Mouse (Mus musculus) MEL (cell line): ENCODE results near the gene Actr8.

Experiments used
- BHLHE40 ChIP-seq: IDR thresholded peaks from 2 replicates; pipeline ENCODE4 v1.6.1; 2012; ENCODE audit warnings: low read depth, mild to moderate bottlenecking, inconsistent platforms, low read length, improper control_type of control experiment, borderline replicate concordance
- CHD2 ChIP-seq: IDR thresholded peaks from 2 replicates; pipeline ENCODE4 v1.6.1; 2011; ENCODE audit warnings: low read length, improper control_type of control experiment
- CTCF ChIP-seq, 3 experiments: IDR thresholded peaks in 2 of 3; conservative IDR thresholded peaks in 1 of 3; 2 replicates each; pipeline ENCODE4 v1.5.1; 2011 to 2012; ENCODE audit warnings: low read length in 3 of 3, low read depth in 2 of 3, mild to moderate bottlenecking in 2 of 3, improper control_type of control experiment in 1 of 3, inconsistent platforms in 1 of 3, mixed read lengths in 1 of 3, moderate library complexity in 1 of 3; ENCODE audit not compliant: control insufficient read depth in 1 of 3, insufficient read depth in 1 of 3, poor library complexity in 1 of 3, severe bottlenecking in 1 of 3
- EP300 ChIP-seq, 2 experiments: IDR thresholded peaks; 2 replicates each; pipeline ENCODE4 v1.6.1; 2011; ENCODE audit warnings: improper control_type of control experiment in 2 of 2, low read length in 2 of 2, low read depth in 1 of 2, mild to moderate bottlenecking in 1 of 2
- ETS1 ChIP-seq: IDR thresholded peaks from 2 replicates; pipeline ENCODE4 v1.6.1; 2012; ENCODE audit warnings: low read depth, mild to moderate bottlenecking, inconsistent platforms, low read length, improper control_type of control experiment, moderate library complexity
- HCFC1 ChIP-seq: IDR thresholded peaks from 2 replicates; pipeline ENCODE4 v1.6.1; 2012; ENCODE audit warnings: low read depth, mild to moderate bottlenecking, inconsistent platforms, low read length, improper control_type of control experiment, moderate library complexity
- MAZ ChIP-seq: IDR thresholded peaks from 2 replicates; pipeline ENCODE4 v1.6.1; 2012; ENCODE audit warnings: low read depth, mild to moderate bottlenecking, inconsistent platforms, low read length, improper control_type of control experiment
- NRF1 ChIP-seq: IDR thresholded peaks from 2 replicates; pipeline ENCODE4 v1.6.1; 2014; ENCODE audit warnings: low read depth, mild to moderate bottlenecking, inconsistent platforms, low read length, improper control_type of control experiment, moderate library complexity; ENCODE audit not compliant: poor library complexity, insufficient read depth, severe bottlenecking
- POLR2A ChIP-seq, 2 experiments: IDR thresholded peaks; 2 replicates each; pipeline ENCODE4 v1.6.1; 2011 to 2012; ENCODE audit warnings: low read length in 2 of 2, mild to moderate bottlenecking in 2 of 2, control low read depth in 1 of 2, improper control_type of control experiment in 1 of 2, low read depth in 1 of 2, moderate library complexity in 1 of 2; ENCODE audit not compliant: control insufficient read depth in 1 of 2, insufficient read depth in 1 of 2, poor library complexity in 1 of 2
- POLR2AphosphoS5 ChIP-seq: IDR thresholded peaks from 2 replicates; pipeline ENCODE4 v1.6.1; 2012; ENCODE audit warnings: low read depth, borderline replicate concordance, mild to moderate bottlenecking, inconsistent platforms, low read length, moderate library complexity, mixed read lengths
- RAD21 ChIP-seq: IDR thresholded peaks from 2 replicates; pipeline ENCODE4 v1.6.1; 2011; ENCODE audit warnings: mild to moderate bottlenecking, low read depth, low read length, improper control_type of control experiment
- SIN3A ChIP-seq: IDR thresholded peaks from 2 replicates; pipeline ENCODE4 v1.6.1; 2012; ENCODE audit warnings: low read length, improper control_type of control experiment, inconsistent platforms
- TCF12 ChIP-seq: IDR thresholded peaks from 2 replicates; pipeline ENCODE4 v1.6.1; 2014; ENCODE audit warnings: low read depth, mild to moderate bottlenecking, inconsistent platforms, low read length, improper control_type of control experiment, moderate library complexity
- UBTF ChIP-seq: IDR thresholded peaks from 2 replicates; pipeline ENCODE4 v1.6.1; 2012; ENCODE audit warnings: low read depth, mild to moderate bottlenecking, inconsistent platforms, low read length, improper control_type of control experiment, moderate library complexity, borderline replicate concordance; ENCODE audit not compliant: insufficient read depth

DNA sequence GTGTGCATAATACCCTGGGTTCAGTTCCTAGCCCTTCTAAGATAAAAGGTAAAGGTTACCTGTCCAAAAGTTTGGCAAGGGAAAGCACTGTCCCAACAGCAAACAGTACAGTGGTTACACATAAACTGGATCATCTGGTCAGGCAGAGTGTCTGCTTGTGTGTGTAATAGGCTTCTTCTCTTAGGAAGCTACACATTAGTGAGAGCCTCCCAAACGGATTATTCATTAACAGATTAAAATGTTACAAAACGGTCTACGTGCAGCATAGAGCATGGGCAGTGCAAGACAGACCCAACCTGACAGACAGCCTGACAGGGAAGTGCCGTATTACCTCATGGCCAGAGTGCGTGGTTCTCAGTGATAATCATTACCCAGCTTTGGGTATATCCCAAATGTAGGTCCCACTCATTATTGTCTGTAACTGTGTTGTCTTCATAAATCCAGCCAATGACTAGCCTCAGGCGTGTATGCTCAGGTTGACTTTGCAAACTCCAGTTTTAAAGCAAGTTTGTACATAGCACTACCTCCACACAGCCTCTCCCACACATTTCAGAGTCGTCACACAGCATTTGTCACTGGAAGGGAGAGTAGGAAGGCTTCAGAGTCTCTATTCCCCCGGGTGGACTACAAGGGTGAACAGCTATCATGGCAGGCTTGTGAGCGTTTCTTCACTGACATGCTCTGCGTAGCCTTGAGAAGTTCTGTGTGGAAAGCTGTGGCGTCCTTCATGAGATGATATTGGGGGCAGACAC lies 18.0 kb downstream of the Actr8 start:
- no peak for TF ChIP-seq SIN3A
- no peak for TF ChIP-seq POLR2AphosphoS5
- TF ChIP-seq CTCF (IDR thresholded peaks at IDR 0.05 in 2 of 3, conservative IDR thresholded peaks at IDR 0.05 in 1 of 3; ENCODE audit: control insufficient read depth in 1 of 3, insufficient read depth in 1 of 3, low read depth in 2 of 3, low read length in 3 of 3, poor library complexity in 1 of 3, severe bottlenecking in 1 of 3): no peak
- TF ChIP-seq POLR2A (IDR thresholded peaks at IDR 0.05; ENCODE audit: control insufficient read depth in 1 of 2, insufficient read depth in 1 of 2, low read depth in 1 of 2, low read length in 2 of 2, poor library complexity in 1 of 2): no peak
- no peak for TF ChIP-seq NRF1
- no peak for TF ChIP-seq EP300 (IDR thresholded peaks at IDR 0.05; ENCODE audit: low read depth in 1 of 2, low read length in 2 of 2)
- TF ChIP-seq CHD2: no peak
- TF ChIP-seq ETS1: no peak
- no peak for TF ChIP-seq RAD21
- TF ChIP-seq BHLHE40: no peak
- no peak for TF ChIP-seq HCFC1
- no peak for TF ChIP-seq TCF12
- no peak for TF ChIP-seq UBTF
- TF ChIP-seq MAZ: no peak
